ENCODE assay signal across 8 mouse cellular contexts in genomic region chr15:90225058-90225575, GRCm38 (mm10). TPM values are rescaled to one million over a fixed set of nuclear protein-coding genes. Genes with fewer than 3 reads are reported as not detected.
DNase-seq lines count a peak whose midpoint lies in the region; ATAC-seq lines count a peak whose summit lies in the region.

No protein-coding gene starts in this region.

- no peak overlapping the region for H3K9ac ChIP-seq in hindbrain, embryonic 11.5 days (ENCODE audit: low read depth, low read length)
- no peak overlapping the region for H3K9ac ChIP-seq in midbrain, embryonic 16.5 days (ENCODE audit: low read depth, low read length)

- ATAC-seq in hindbrain, embryonic 11.5 days (ENCODE audit: low FRiP score): no peak
- ATAC-seq in midbrain, embryonic 16.5 days: no peak

- 0 out of 2 replicates have a peak, but pooled peaks cover 2% of the 10 kb centered on the region for H3K4me1 ChIP-seq in hindbrain, embryonic 11.5 days (replicated peaks; ENCODE audit: control insufficient read depth, insufficient read depth, low read length)
- H3K4me1 ChIP-seq in midbrain, embryonic 16.5 days (ENCODE audit: control insufficient read depth, insufficient read depth, low read length): peaks cover 17% of the 10 kb centered on the region

- no peaks in the 10 kb centered on the region for H3K36me3 ChIP-seq in hindbrain, embryonic 11.5 days (ENCODE audit: control insufficient read depth, insufficient read depth, low read length)
- H3K36me3 ChIP-seq in midbrain, embryonic 16.5 days (ENCODE audit: control insufficient read depth, insufficient read depth, low read length): peaks cover 10% of the 10 kb centered on the region; the same call in 1 of the 2 replicates

- peak overlapping the region; percentile 85 for H3K4me3 ChIP-seq in hindbrain, embryonic 11.5 days (ENCODE audit: low read depth, low read length)
- peak overlapping the region; percentile 90 for H3K4me3 ChIP-seq in midbrain, embryonic 16.5 days (ENCODE audit: low read depth, low read length)

- H3K27me3 ChIP-seq in hindbrain, embryonic 11.5 days (ENCODE audit: control insufficient read depth, insufficient read depth, low read length): no peaks in the 10 kb centered on the region
- H3K27me3 ChIP-seq in midbrain, embryonic 16.5 days (ENCODE audit: control insufficient read depth, insufficient read depth, low read depth, low read length): no peaks in the 10 kb centered on the region

- H3K9me3 ChIP-seq in hindbrain, embryonic 11.5 days (ENCODE audit: control insufficient read depth, low read length): no peaks in the 10 kb centered on the region
- no peaks in the 10 kb centered on the region for H3K9me3 ChIP-seq in midbrain, embryonic 16.5 days (replicated peaks; ENCODE audit: control insufficient read depth, low read length, poor library complexity, severe bottlenecking)

- 66% methylated on average over 4 of the region's 4 CpGs for WGBS in hindbrain, embryonic 11.5 days
- 66% methylated on average over 4 of the region's 4 CpGs for WGBS in midbrain, embryonic 16.5 days

- peak overlapping the region; percentile 60 for H3K4me2 ChIP-seq in hindbrain, embryonic 11.5 days (replicated peaks; ENCODE audit: low read depth, low read length)
- H3K4me2 ChIP-seq in midbrain, embryonic 16.5 days (ENCODE audit: low read length): peak overlapping the region; percentile 82

- H3K27ac ChIP-seq in hindbrain, embryonic 11.5 days (ENCODE audit: low read depth, low read length): no peak overlapping the region
- H3K27ac ChIP-seq in midbrain, embryonic 16.5 days (ENCODE audit: low read length): no peak overlapping the region

- DNase-seq in right cerebral cortex, postnatal 14 days: peak; percentile 29
- DNase-seq in right cerebral cortex, postnatal 4 days: no peak
- peak; percentile 42 for DNase-seq in embryo, embryonic 9.5 days (ENCODE audit: extremely low spot score)
- peak; percentile 56 for DNase-seq in hindbrain, embryonic 11.5 days (ENCODE audit: low spot score)
- DNase-seq in liver: peak; percentile 72
- DNase-seq in thymus, postnatal 14 days: peak; percentile 56
- DNase-seq in right cerebral cortex, postnatal 36 days (ENCODE audit: low spot score in 2 of 2): no peak

RNA-seq across cellular contexts. Expression of gene Alg10b, which starts 1.0 kb away (rescaled TPM):
- 50.6 and 51.5 TPM in 2 replicates for polyA plus RNA-seq in hindbrain, embryonic 11.5 days (2014; fragmentation: Nextera tagmentation; extraction: Ambion mirVana)
- 48.4 and 57.0 TPM in 2 replicates for polyA plus RNA-seq in midbrain, embryonic 16.5 days (2015; fragmentation: Nextera tagmentation; extraction: Ambion mirVana)

Comparison
In these comparisons a context has a peak if more than half of its experiments do, and no peak if none do; other contexts are left out.
1. DNase-seq: peak in right cerebral cortex, postnatal 14 days (single experiment), embryo, embryonic 9.5 days (single experiment), hindbrain, embryonic 11.5 days (single experiment), liver (single experiment) and thymus, postnatal 14 days (single experiment); none in right cerebral cortex, postnatal 4 days (single experiment) and right cerebral cortex, postnatal 36 days (0 of 2).